Mouse (Mus musculus): Measurements from ENCODE around the gene Podxl2. TPM values are rescaled to one million over a fixed set of nuclear protein-coding genes. Genes with fewer than 3 reads are reported as not detected.

Gene Podxl2
- total RNA-seq, 4 experiments from 2014 or later, result 66.1 to 68.8 (median 66.9) TPM

- no peak for DNase-seq (ENCODE audit: low spot score in 2 of 2)
These were observed 29.8 kb downstream of the Podxl2 start for GRCm38 (mm10) chr6:88844901-88845565.

DNA sequence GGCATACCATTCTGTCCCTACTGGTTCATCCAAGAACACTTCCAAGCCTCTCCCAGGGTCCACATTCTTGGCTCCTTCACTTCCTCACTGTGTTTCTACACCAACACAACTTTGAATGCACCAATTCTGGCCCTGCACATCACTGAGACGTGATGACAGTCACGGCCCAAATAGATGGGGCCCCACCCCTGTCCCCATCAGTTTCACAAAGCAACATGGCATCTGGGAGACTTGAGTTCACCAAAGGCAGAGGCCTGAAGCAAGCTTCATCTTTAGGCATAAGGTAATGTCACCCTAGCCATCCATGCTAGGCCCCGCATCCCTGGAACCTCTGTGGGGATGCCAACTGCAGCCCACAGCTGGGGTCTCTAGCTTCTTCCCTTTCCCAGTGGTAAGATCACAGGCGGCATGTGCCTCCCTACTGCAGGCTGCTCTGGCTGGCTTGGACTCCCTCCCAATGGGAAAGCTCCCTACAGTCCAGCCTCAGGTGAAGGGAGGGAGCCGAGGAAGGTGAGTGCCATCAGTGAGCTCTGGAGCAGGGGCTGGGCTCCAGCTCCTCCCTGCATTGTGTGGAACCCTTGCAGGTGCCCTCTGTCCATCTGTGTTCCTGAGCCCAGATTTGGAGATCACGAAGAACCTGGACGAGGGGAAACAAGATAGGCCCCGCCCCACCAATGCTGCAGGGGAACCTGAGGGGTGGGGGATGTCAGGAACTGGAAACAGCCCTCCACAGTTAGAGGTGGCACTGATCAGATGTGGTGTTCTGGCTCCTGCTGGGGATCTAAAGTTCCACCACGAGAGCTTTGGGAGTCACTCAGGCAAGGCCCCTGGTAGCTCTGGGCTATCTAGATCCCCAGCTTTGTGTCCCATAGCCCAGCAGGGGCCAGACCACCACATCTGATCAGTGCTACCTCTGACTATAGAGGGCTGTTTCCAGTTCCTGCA is 30.8 kb downstream of the Podxl2 start:
- DNase-seq (ENCODE audit: low spot score in 2 of 2), result no peak

DNA sequence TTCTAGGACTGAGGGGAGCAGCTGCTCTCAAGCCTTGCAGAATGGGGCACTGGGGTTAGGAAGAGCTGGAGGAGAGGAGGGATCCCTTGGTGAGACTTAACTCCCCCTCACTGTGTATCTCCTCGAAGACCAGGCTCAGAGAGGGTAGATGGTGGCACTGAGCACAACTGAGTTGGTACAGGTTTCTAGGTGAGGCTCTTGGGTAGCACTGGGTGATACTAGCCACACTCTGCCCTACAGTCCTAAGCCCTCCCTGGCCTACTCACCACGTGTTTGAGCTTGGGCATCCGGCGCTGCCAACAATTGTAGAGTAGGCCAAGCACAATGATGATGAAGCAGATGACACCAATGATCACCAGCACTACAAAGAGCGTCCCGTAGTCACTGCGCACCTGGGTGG is 31.6 kb downstream of the Podxl2 start:
- DNase-seq (ENCODE audit: low spot score in 2 of 2), result no peak

- peak in 1 of 2 experiments; percentile 48 for DNase-seq (ENCODE audit: low spot score in 2 of 2)
These were observed 32.1 kb downstream of the Podxl2 start for GRCm38 (mm10) chr6:88842731-88843151.

DNA sequence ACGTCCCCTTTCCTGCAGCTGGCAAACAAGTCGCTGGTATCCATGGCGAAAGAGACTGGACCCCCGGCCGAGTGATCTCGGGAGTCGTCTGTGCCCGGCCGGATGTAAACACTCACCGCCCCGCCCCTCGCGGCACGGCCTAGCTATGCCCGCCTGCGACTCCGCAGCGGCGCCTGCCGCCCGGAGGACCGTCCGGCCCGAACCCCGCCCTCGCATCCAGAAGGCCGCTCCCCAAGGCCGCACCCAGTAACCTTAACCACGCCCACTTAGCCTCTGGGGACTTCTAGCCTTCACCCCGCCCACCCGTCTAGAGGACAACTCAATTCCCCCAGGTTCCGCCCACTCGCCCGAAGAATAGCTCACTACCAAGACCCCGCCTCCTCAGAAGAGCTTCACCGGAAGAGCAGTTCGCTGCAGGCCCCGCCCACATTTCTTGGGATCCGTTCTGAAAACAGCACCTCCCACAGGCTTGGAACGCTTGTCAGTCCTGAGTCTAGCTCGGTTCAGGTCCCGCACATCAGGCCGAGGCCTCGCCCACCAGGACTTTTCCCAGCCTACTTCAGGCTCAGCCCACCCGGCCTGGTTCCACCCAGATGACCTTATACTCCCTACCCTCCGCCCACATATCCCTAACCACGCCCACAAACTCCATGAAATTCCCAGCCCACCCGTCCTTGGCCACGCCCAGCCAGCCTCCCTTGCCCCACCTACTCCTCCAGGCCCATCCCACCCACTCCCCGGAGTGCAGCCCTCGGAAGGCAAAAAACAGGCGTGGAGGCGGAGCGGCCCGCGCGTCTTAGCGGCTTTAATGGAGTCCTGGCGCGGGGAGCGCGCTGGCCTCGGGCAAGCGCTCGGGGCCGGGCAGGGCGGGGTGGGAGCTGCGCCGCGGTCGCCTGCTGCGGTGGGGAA is 32.8 kb downstream of the Podxl2 start, which contains the start of gene Abtb1:
Gene Abtb1 (minus strand): TSS at position 204 of the 909 bp plus-strand sequence.
- peak; percentile 100 for DNase-seq (ENCODE audit: low spot score in 2 of 2)

GRCm38 (mm10) chr6:88841514-88841780 is 33.4 kb downstream of the Podxl2 start:
- DNase-seq (ENCODE audit: low spot score in 2 of 2), result no peak

DNA sequence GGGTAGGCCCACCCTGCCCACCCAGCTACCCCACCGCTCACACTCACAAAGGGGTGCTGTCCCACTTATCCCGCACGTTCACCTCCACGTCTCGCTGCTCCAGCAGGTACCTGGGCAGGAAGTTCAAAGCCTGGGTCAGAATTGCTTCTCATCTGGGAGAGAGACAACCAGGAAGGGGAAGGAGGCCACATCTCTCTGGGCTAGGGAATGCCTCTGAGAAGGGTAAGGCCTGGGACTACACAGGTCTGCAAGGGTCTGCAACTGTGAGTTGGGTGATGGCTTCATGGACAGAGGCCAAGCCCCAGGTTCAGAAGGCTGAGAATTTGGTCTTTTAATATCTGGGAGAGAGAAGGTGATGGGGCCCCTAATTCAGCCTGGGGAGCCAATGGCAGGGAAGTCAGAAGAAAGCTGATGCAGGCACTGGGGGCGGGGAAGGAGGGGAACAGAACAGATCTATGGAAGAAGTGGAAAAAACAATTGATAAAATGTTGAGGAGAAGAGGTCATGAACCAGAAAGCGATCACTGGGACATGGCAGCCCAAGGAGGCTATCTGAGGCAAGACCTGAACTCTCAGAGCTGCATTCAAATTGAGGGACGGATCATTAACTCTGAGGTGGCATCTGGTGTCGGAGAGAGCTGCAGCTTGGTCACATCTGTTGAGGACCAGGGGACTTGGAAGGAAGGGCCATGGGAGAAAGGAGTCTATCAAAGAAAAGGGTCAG is 33.9 kb downstream of the Podxl2 start:
- no peak for DNase-seq (ENCODE audit: low spot score in 2 of 2)

DNA sequence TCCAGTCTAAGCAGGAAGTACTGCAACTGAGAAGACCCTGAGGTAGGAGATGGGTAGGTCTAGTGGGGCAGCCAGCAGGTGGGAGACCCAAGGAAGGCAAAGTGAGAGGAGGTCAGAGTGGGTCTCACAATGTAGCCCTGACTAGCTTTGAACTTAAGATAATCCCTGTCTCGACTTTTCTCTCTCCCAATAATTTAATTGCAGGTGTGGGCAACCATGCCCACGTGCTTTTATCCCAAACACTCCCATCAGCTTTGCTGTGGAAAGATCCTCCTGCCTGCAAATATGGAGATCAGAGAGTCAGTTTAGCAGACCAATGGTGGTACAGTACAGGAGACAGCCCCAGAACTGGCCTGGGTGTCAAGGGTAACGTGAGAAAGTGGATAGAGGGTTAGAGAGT is 34.6 kb downstream of the Podxl2 start:
- DNase-seq (ENCODE audit: low spot score in 2 of 2), result no peak

DNA sequence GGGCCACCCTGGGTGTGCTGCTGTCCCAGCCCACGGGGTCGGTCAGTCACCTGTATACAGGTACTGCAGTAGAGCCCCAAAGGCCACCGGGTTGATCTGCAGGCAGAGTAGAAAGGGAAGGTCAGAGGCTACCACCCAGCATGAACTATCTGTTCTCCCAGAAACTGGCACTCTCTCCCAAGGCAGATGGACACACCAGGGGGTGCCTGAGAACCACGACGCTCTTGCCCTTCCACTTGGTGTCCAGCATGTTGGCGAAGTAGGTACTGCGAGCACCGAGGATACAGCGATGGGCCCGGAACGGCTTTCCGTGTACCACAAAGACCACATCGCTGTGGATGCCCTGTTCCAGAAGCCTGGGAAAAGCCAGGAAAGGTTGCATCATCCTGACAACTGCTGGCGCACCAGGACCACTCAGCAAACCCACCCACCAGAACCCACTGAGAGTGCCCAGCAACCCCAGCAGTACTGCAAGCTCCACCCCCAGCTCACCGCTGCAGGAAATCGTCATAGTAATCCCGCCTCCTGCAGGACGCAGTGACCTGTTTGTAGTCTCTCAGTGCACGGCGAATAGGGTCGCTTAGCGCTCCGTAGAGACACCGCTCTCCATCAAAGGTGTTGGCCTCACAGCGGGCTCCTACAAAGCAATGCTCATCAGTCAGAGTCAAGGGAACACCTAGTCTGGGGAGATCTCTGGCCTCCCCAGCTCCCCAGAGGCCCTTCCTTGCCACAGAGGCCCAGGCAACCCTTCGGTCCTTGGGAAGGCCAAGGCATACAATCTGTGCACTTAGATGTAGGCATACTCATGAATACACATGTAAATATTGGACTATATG is 35.5 kb downstream of the Podxl2 start:
- no peak for DNase-seq (ENCODE audit: low spot score in 2 of 2)

DNA sequence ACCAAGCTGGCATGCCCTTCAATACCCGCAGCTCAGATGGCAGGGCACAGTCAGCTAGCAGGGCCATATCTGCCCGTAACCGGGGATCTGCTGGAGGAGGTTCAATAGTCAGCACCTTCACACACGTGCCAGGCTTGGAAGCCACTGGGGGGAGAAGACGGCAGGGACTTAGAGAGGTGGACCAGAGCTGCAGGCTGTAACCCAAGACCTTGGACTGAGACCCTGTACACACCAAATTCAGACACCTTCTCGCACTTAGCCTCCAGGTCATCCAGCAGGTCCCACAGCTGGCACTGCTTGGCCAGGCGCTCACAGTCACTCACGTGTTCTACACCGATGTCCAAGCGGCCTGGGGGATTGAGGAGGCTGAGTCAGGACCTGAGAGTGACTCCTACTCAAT is 36.2 kb downstream of the Podxl2 start:
- no peak for DNase-seq (ENCODE audit: low spot score in 2 of 2)

DNA sequence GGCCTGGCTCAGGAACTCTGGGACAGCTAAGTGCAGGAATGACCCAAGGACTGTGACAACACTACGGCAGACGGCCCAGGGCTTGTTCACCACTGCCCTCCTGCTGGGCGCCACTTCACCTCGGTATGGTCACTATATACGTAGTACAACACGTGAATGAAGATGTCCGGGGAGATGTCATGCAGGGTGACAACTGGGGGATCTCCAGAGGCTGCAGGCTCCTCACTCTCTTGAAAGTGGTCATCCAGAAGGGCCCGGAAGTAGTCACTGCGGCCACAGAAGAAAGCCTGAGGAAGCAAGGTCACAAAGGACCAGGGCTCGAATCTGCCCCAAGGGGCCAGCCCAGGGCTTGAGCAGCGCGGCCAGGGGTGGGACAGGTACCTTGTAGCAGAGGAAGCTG is 36.8 kb downstream of the Podxl2 start:
- no peak for DNase-seq (ENCODE audit: low spot score in 2 of 2)

DNA sequence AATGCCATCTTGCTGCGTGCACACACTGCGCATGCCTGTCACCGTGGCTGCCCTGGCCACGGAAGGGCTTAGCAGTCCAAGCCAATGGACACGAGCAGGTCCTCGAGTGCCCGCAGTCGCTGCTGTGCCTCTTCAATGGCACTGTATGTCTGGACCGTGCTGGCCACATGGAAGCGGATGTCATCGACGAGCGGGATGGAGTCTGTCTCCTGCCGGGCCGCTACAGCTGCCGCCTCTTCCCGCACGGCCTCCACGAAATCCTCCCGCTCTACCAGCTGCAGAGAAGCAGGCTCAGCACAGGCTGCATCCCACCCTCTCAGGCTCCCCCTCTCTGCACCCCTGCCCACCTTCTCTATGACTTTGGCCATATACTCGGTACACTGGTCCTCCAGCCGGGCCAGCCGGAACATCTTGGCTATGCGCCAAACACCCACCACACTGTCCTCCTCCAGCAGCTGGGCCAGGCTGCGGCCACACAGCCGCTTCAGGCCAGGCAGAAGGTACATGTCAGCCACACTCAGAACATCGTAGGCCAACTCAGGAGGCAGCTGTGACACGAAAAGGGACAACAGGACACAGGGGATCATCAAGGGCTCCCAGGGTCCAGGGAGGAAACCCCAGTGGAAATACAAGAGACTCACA is 38.5 kb downstream of the Podxl2 start:
- DNase-seq (ENCODE audit: low spot score in 2 of 2), result no peak

- DNase-seq (ENCODE audit: low spot score in 2 of 2), result no peak
These were observed 39.8 kb downstream of the Podxl2 start for GRCm38 (mm10) chr6:88835047-88835446.

DNA sequence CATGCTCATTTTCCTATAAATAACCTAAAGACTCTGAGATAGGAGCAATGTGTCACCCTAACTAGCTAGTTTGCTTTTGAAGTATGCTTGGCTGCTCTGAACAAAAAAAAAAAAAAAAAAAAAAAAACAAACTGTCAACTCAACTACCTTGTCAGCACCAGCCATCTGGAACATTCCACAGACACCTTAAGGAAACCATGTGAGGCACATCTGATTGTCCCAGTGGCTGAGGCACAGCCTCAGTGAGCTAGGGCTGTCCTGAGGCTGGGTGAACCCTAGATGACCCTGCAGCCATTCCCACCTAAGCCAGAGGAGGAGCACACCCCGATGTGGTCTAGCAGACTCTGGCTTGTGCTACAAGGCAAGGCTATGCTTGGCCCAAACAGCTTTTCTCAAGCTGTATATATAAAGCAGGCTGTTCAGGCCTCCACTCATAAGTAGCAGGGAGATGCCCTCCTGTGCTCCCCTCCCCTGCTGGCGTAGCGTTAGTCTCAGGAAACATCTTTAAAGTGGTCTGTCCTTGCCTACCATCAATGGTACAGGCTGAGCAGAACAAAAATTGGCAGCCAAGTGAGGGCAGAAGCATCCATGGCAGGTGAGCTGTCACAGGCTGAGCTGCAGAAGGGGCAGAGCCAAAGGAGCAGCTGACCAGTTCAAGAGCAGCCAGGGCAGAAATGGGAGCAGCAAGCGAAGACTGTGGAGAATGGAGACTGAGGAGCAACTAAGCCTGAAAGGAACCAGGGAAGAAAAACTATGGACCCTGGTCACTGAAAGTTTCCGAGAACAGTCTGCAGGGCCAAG is 41.3 kb downstream of the Podxl2 start:
- DNase-seq (ENCODE audit: low spot score in 2 of 2), result no peak

GRCm38 (mm10) chr6:88832663-88833062 is 42.2 kb downstream of the Podxl2 start:
- DNase-seq (ENCODE audit: low spot score in 2 of 2), result no peak

DNA sequence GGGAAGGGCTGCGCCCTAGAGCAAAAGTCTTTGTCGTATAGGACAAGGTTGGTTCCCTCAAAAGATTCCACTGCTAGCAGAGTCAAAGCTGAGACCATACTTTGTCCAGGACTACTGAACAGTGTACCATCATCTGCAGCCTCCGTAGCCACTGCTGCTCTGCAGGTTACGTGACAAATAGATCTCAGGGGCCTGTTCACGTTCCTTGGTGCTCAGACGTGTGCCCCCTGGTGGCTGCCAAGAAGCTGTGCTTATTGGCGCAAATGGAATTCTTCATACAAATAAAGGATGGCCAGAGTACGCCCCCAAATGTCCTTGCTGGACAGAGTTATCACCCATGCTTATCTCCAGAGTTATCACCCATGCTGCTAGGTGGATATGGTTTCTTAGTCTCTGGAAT is 43.4 kb downstream of the Podxl2 start:
- DNase-seq (ENCODE audit: low spot score in 2 of 2), result no peak

DNA sequence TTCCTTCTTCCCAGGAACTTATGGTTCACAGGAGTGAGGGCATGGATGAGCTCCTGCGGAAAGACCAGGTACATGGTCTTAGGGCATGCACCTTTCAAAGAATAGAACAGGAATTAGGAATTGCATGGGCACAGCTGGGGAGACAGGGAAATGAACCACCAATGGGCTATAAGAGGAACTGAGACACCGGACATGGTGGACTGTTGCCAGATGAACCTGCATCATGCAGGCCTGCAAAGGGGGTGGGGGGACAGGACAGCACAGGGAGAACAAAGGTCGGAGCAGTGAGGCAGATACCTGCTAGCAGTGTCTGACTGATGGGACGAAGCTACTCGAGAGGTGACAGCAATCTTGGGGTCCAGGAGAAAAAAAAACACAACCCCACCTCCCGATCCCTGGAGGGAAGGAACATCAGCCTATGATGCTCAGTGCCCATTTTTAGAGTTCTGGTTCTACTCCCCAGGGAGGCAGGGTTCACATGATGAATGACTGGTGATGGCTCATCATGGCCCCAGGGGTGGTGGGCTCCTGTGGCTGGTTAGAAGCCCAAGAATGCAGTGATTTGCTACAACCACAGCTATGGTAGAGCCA is 44.6 kb downstream of the Podxl2 start:
- no peak for DNase-seq (ENCODE audit: low spot score in 2 of 2)

- no peak for DNase-seq (ENCODE audit: low spot score in 2 of 2)
These were observed 45.3 kb downstream of the Podxl2 start for GRCm38 (mm10) chr6:88829579-88829978.

Measured in gastrocnemius, adult 8-10 months (tissue).